Mouse (Mus musculus) lung, embryonic 15.5 days (tissue): Measurements from ENCODE around the gene Lrrc3. TPM values are rescaled to one million over a fixed set of nuclear protein-coding genes. Genes with fewer than 3 reads are reported as not detected.
"Not testable (repeated sequence)": the region's sequence is repeated elsewhere in the genome, so short reads cannot be mapped to it uniquely, and the experiment has no call there.

ENCODE experiments used
- ATAC-seq: fragments of 200-750 bp; cut with Nextera tagmentation; 2 replicates; pipeline ENCODE4 v1.8.0; 2017; ENCODE audit warnings: moderate number of reproducible peaks, borderline replicate concordance; ENCODE audit not compliant: low FRiP score, low TSS enrichment; ENCODE audit errors: extremely low read depth
- H3K27ac ChIP-seq: fragments of 300-500 bp; sonication (generic); 2 replicates; pipeline ENCODE4 v1.5.1; 2015; ENCODE audit warnings: moderate library complexity, mild to moderate bottlenecking, inconsistent platforms
- H3K27me3 ChIP-seq: fragments of 300-500 bp; sonication (generic); 2 replicates; pipeline ENCODE4 v1.6.1; 2015; ENCODE audit warnings: inconsistent platforms
- H3K36me3 ChIP-seq: fragments of 300-500 bp; sonication (generic); 2 replicates; pipeline ENCODE4 v1.6.1; 2015; ENCODE audit warnings: inconsistent platforms
- H3K4me1 ChIP-seq: fragments of 300-500 bp; sonication (generic); 2 replicates; pipeline ENCODE4 v1.6.1; 2015; ENCODE audit warnings: inconsistent platforms
- H3K4me2 ChIP-seq: fragments of 300-500 bp; sonication (generic); 2 replicates; pipeline ENCODE4 v1.6.1; 2015; ENCODE audit warnings: inconsistent platforms, mild to moderate bottlenecking, moderate library complexity
- H3K4me3 ChIP-seq: fragments of 300-500 bp; sonication (generic); 2 replicates; pipeline ENCODE4 v1.5.1; 2015; ENCODE audit warnings: mild to moderate bottlenecking, inconsistent platforms
- H3K9ac ChIP-seq: fragments of 300-500 bp; sonication (generic); 2 replicates; pipeline ENCODE4 v1.6.1; 2015; ENCODE audit warnings: inconsistent platforms
- H3K9me3 ChIP-seq: fragments of 300-500 bp; sonication (generic); 2 replicates; pipeline ENCODE4 v1.6.1; 2016; ENCODE audit warnings: inconsistent platforms
- WGBS: fragments of 180-500 bp; shearing (Covaris S2); methylation state at CpG from one replicate; pipeline ENCODE4 v1.1.7; 2015; 5-methylcytosine and 5-hydroxymethylcytosine counted together
- polyA plus RNA-seq: library from polyadenylated mRNA; unstranded; fragments of >200 nt; fragmentation: Nextera tagmentation; extraction: Ambion mirVana; gene quantifications from 2 replicates; pipeline ENCODE4 v1.2.1, GENCODE M21; 2015

Gene Lrrc3
- 4.5 TPM in 2 replicates for polyA plus RNA-seq

DNA sequence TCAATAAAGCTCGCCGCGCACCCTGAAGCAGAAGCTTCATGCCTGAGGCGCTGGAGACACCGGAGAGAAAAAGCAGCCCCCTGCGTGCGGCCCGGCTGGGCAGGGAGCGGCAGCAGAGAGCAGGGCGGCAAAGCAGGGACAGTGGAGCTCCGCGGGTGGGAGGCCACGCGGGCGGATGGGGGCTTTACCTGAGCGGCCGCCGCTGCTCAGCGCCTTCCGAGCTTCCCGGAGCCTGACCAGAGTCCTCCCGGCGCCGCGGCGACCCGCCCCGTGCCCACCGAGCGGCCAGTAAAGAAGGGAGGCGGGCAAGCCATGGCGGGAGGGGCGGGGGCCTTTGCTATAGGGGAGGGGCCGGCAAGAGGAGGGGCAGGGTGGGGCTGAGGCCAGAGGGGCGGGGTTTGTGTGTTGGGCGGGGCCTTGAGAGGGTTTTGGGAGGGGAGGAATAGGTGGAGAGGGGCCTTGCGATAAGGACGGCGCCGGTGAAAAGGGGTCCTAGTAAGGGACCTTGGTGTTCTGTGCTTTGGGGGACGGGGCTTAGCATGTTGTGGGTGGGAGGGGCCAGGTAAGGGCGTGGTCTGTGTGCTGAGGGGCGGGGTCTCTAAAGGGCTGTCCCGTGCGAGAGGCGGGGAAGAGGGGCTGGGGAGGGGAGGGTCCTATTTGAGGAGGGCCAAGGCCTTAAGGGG is at the start of gene Lrrc3:
Gene Lrrc3, minus strand, starts transcription at position 326 of the 683 bp plus-strand sequence.
- Histone ChIP-seq H3K27ac (no peak within 1 kb of the TSS), H3K4me3 (peak within 1 kb of the TSS; percentile 68), H3K9me3 (no peaks in the 10 kb centered on the region), H3K4me2 (peak within 1 kb of the TSS; percentile 87), H3K27me3 (peaks cover 9% of the 10 kb centered on the region), H3K9ac (peak within 1 kb of the TSS; percentile 53), H3K4me1 (peaks cover 14% of the 10 kb centered on the region), H3K36me3 (no peaks in the 10 kb centered on the region)
- under 1% methylated on average over 44 of the region's 46 CpGs for WGBS
- ATAC-seq, result peak; percentile 80

DNA sequence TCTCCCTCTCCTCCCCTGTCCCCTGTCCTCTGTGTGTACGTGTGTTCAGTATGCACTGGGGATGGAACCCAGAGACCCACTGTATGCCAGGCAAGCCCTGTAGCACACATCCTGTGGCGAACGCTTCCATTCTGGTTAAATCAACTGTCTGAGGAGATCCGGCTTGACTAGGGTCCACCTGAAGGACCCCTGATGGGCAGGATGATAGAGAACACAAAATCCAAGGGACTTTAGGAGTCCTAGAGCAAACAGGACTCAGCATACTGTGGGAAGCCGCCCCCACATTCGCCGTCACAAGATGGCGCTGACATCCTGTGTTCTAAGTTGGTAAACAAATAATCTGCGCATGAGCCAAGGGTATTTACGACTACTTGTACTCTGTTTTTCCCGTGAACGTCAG is 48.1 kb upstream of the Lrrc3 start:
- H3K9me3 ChIP-seq, H3K36me3 ChIP-seq, H3K27ac ChIP-seq, H3K4me1 ChIP-seq, ATAC-seq, H3K4me3 ChIP-seq, H3K9ac ChIP-seq, H3K27me3 ChIP-seq, H3K4me2 ChIP-seq: not testable (repeated sequence)
- 88% methylated on average over 9 of the region's 12 CpGs for WGBS

DNA sequence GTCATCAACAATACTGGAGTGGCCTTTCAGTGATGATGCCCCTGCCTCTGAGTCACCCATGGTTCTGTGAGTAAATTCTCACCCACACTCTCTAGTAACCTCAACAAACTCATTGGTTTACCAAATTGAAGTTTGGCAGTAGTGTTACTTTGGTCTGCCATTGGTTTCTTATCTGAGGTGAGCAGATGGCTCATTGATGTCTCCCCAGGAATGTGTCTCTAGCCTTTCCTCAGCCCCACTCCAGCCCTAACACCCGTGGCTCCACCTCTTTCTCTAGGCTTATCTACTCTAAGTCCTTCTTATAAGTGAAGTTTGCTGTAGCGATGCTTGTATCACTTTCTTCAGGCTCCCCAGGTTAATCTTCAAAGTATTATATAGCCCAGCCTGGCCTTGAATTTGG is 37.3 kb upstream of the Lrrc3 start:
- Histone ChIP-seq H3K27me3 (no peaks in the 10 kb centered on the region), H3K27ac (no peak overlapping the region), H3K9me3 (no peaks in the 10 kb centered on the region), H3K4me3 (no peak overlapping the region), H3K4me1 (no peaks in the 10 kb centered on the region), H3K36me3 (no peaks in the 10 kb centered on the region), H3K4me2 (no peak overlapping the region), H3K9ac (no peak overlapping the region)
- 50% methylated on average over 2 of the region's 2 CpGs for WGBS
- no peak for ATAC-seq

DNA sequence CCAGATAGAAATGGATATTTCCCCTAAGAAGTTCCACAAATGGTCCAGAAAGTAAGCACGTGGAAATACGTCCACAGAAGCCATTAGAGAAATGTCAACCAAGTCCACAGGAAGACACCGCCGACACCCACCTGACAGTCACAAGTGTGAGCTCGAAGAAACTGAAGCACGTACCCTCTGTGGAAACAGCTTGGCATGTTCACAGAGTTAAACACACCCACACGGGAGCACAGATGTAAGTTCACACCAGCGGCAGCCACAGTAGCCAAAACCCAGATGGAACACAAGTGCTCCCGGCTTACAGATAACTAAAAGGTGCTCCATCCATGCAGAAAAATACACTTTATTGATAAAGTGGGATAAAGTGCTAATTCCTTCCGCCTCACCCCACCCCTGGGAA is 25.0 kb upstream of the Lrrc3 start:
- Histone ChIP-seq H3K9me3 (no peaks in the 10 kb centered on the region), H3K4me2 (no peak overlapping the region), H3K4me3 (no peak overlapping the region), H3K27me3 (no peaks in the 10 kb centered on the region), H3K4me1 (no peaks in the 10 kb centered on the region), H3K9ac (no peak overlapping the region), H3K36me3 (no peaks in the 10 kb centered on the region), H3K27ac (no peak overlapping the region)
- no peak for ATAC-seq
- 66% methylated on average over 10 of the region's 10 CpGs for WGBS

DNA sequence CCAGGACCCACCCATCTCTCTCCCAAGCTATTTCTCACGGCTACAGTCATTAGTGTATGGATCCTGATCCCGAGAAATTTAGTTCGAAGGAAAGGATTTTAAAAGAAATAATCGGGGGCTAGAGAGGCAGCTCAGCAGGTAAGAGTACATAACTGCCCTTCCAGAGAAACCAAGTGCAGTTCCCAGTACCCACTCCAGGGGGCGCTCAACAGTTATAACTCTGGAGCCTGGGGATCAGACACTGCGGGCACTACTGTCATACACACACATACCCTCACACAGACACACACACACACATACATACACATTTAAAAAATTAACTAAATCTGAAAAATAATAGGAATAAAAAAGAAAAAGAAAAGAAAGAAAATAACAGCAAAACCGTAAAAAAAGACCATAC is 23.8 kb upstream of the Lrrc3 start:
- H3K27me3 ChIP-seq, result no peaks in the 10 kb centered on the region
- no peaks in the 10 kb centered on the region for H3K9me3 ChIP-seq
- no peak for ATAC-seq
- no peak overlapping the region for H3K4me2 ChIP-seq
- H3K4me1 ChIP-seq, result no peaks in the 10 kb centered on the region
- no peak overlapping the region for H3K4me3 ChIP-seq
- H3K36me3 ChIP-seq, result no peaks in the 10 kb centered on the region
- H3K9ac ChIP-seq, result no peak overlapping the region
- WGBS, result 40% methylated on average over 7 of the region's 7 CpGs
- H3K27ac ChIP-seq, result no peak overlapping the region

DNA sequence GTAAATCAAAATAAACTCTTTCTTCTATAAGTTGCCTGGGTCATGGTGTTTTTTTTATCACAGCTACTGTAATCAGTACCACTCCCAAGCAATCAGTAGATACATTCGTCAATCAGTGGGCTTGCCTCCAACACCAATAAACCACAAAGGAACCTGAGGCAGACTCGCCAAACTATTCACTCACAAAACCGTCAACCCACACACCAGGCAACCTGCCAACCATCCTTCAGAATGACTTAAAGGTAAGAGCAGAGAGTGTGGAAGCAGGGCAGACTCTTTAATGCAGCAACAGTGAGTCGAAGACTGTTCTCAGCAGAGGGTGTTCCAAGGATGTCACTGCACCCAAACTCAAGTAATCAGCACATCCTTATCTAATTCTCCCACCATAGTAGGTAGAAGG is 20.3 kb upstream of the Lrrc3 start:
- Histone ChIP-seq H3K27ac (no peak overlapping the region), H3K9ac (no peak overlapping the region), H3K9me3 (no peaks in the 10 kb centered on the region)

DNA sequence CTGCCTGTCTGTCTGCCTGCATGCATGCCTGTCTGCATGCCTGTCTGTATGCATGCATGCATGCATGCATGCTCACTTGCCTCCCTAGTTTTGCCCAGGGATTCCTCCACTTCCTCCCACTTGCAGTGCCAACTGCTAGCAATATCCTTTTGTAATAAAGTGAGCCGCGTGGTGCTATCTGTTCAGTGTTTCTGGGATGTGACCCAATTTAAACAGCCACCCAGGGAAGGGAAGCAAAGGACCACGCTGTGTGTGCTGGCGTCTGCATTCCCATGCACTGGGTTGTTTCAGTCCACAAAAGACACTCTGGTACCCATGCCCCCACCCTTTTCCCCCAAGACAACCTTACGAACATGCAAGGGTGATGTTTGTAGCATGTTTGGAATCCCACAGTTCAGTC is 18.7 kb upstream of the Lrrc3 start:
- WGBS, result 68% methylated on average over 5 of the region's 5 CpGs
- no peaks in the 10 kb centered on the region for H3K9me3 ChIP-seq
- no peak overlapping the region for H3K4me3 ChIP-seq
- no peak overlapping the region for H3K9ac ChIP-seq
- H3K36me3 ChIP-seq, result no peaks in the 10 kb centered on the region
- no peak for ATAC-seq
- no peak overlapping the region for H3K27ac ChIP-seq
- H3K27me3 ChIP-seq, result no peaks in the 10 kb centered on the region
- H3K4me1 ChIP-seq, result no peaks in the 10 kb centered on the region
- no peak overlapping the region for H3K4me2 ChIP-seq

More for the DNA sequence above, 20.3 kb upstream of the Lrrc3 start:
- ATAC-seq, result no peak
- Histone ChIP-seq H3K4me1 (no peaks in the 10 kb centered on the region), H3K4me2 (no peak overlapping the region), H3K36me3 (no peaks in the 10 kb centered on the region), H3K4me3 (no peak overlapping the region), H3K27me3 (no peaks in the 10 kb centered on the region)
- WGBS, result 65% methylated on average over 4 of the region's 4 CpGs

DNA sequence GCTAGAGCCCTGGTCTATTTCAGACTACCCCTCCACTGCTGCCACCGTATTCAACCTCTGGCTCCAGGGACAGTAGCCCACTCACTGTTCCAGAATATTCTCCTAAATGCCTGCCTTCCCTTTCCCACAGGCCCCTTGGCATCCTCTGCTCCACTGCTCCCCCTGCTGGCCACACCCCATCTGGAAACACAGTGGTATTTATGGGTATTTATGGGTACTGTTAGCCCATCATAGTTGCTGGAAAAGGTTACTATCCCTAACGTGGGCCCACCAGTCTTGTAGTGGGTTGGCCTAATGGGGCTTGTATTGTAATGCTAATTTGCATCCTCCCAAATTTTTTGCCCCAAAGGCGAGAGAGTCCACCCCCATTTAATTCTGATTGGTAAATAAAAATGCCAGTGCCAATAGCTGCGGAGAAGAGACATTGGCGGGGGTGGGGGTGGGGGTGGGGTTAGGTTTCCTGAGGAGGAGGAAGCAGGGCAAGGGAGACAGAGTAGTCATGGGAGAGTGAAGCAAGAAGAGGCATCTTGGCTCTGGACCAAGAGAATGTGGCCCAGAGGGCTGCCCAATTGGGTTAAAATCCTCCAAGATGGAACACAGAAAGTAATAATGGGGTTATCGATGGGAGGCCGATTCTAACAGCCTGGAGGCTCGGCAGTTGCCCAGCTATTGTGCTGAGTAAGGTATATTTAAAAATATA is 14.4 kb upstream of the Lrrc3 start:
- Histone ChIP-seq H3K36me3 (no peaks in the 10 kb centered on the region), H3K4me2 (no peak overlapping the region), H3K4me3 (no peak overlapping the region), H3K9me3 (no peaks in the 10 kb centered on the region), H3K27me3 (no peaks in the 10 kb centered on the region), H3K27ac (no peak overlapping the region), H3K4me1 (no peaks in the 10 kb centered on the region), H3K9ac (no peak overlapping the region)
- ATAC-seq, result no peak
- WGBS, result 60% methylated on average over 8 of the region's 8 CpGs

DNA sequence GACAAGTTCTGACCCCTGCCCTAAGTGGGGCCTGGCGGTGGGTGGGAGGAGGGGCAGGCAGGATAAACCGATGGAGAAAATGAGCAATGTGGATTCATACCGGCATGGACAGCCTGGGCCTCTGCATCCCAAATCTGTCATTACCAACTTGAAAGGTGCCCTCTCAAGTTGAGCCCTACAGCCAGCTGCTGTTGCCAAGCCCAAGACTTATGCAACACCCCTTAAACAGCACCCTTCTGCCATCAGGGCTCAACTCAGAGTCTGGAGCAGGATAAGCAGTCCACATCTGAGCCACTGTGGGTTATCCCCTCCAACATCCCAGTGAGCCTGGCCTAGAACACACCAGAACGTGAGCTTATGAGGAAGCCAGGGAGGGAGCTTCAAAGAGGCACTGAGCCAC is 11.0 kb upstream of the Lrrc3 start:
- H3K9ac ChIP-seq, result no peak overlapping the region
- H3K36me3 ChIP-seq, result no peaks in the 10 kb centered on the region
- H3K4me1 ChIP-seq, result no peaks in the 10 kb centered on the region
- H3K9me3 ChIP-seq, result no peaks in the 10 kb centered on the region
- H3K27me3 ChIP-seq, result no peaks in the 10 kb centered on the region
- H3K4me3 ChIP-seq, result no peak overlapping the region
- 68% methylated on average over 4 of the region's 4 CpGs for WGBS
- ATAC-seq, result no peak
- H3K4me2 ChIP-seq, result no peak overlapping the region
- H3K27ac ChIP-seq, result no peak overlapping the region

DNA sequence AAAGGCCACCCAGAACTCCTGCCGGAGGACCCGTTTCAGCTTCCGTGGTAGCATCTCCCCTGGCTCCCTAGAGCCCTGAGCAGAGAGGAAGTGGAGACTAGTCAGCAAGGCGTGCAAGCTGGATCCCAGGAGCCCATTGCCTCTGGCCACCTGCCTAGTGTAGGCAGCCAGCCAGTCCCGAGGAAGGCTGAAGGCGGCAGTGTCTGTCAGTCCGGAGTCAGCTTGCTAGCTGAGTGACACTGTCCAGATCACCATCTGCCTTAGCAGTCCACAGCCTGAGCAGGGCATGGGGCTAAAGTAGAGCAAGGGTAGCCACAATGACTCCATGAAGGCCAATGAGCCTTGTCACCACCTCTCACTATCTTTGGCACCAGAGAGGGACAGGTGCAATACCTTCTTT is 10.3 kb upstream of the Lrrc3 start:
- Histone ChIP-seq H3K27ac (no peak overlapping the region), H3K9me3 (no peaks in the 10 kb centered on the region)

DNA sequence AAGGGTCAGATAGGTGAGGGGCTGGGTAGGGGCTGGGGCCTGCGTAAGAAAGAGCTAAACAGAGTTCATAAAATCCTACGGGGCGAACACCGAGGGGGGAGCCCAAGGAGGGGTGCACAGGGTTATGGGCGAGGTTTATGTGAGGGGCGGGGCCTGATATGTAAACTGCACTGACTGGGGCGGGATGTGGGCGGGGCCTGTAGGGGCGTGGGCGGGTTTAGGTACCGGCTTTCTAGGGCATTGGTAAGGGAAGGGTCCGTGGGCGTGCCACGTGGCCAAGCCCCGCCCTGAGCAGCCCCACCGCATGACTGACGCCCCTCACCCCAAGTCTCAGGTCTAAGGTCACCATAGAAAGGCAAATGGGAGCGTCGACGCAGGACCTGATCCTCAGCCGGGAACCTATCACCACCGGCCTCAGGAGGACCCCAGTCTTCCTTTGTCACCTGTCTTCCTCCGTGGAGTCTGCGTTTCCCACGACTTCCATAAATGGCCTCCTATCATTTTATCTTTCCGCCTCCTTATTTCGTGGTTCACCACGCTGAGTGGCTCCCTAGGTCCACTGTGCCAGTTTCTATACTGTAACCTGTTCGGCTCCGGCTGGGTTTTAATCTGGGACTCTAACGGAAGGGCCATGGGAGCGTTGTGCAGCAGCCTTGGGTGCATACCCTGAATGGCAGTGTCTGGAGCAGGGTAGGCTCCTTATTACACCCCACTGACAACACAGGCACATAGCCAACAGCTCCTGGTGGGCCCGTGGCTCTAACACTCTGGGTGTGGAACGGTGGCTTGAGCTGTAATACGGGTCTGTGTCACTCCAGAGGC is 769 bp upstream of the Lrrc3 start:
- 5% methylated on average over 34 of the region's 35 CpGs for WGBS
- peaks cover 14% of the 10 kb centered on the region for H3K4me1 ChIP-seq
- no peak overlapping the region; the same call in 1 of the 2 replicates for H3K9ac ChIP-seq
- H3K4me3 ChIP-seq, result peak overlapping the region; percentile 68
- ATAC-seq, result peak; percentile 76
- H3K4me2 ChIP-seq, result peak overlapping the region; percentile 87
- peaks cover 9% of the 10 kb centered on the region for H3K27me3 ChIP-seq
- H3K9me3 ChIP-seq, result no peaks in the 10 kb centered on the region
- H3K27ac ChIP-seq, result no peak overlapping the region
- H3K36me3 ChIP-seq, result no peaks in the 10 kb centered on the region

More for the DNA sequence above, 10.3 kb upstream of the Lrrc3 start:
- WGBS, result 59% methylated on average over 7 of the region's 7 CpGs
- Histone ChIP-seq H3K36me3 (no peaks in the 10 kb centered on the region), H3K27me3 (no peaks in the 10 kb centered on the region), H3K4me1 (no peaks in the 10 kb centered on the region), H3K9ac (no peak overlapping the region), H3K4me2 (no peak overlapping the region), H3K4me3 (no peak overlapping the region)
- ATAC-seq, result no peak

DNA sequence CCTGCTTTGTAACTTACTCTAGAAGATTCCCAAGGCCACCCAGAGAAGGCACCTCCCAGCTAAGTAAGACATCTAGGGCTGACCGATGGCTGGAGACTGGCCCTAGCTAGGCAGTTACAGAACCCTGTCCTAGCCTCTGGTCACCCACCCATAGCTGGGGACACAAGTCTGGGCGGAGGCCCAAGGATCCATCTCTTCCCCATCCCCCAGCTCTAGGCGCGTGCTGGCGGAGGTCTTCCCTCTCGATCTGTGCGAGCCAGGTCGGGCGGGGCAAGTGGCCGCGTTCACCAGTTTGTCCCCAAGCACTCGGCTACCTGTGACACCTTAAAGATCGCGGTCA is 495 bp downstream of the Lrrc3 start:
- peaks cover 9% of the 10 kb centered on the region for H3K27me3 ChIP-seq
- H3K27ac ChIP-seq, result no peak overlapping the region
- H3K4me3 ChIP-seq, result peak overlapping the region; percentile 68
- no peaks in the 10 kb centered on the region for H3K9me3 ChIP-seq
- ATAC-seq, result peak; percentile 44; the same call in 1 of the 2 replicates
- WGBS, result 2% methylated on average over 14 of the region's 14 CpGs
- peak overlapping the region; percentile 53 for H3K9ac ChIP-seq
- no peaks in the 10 kb centered on the region for H3K36me3 ChIP-seq
- H3K4me2 ChIP-seq, result peak overlapping the region; percentile 87
- H3K4me1 ChIP-seq, result peaks cover 14% of the 10 kb centered on the region
